Mouse (Mus musculus): Measurements from ENCODE around the gene Rpl26. TPM values are rescaled to one million over a fixed set of nuclear protein-coding genes. Genes with fewer than 3 reads are reported as not detected.

Rpl26 gene
- polyA plus RNA-seq, 1 experiment from 2014 or later: 606 TPM

- Histone ChIP-seq H3K4me1 (ENCODE audit: control insufficient read depth, insufficient read depth, low read length) (peaks cover 4% of the 10 kb centered on the region; the same call in 1 of the 2 replicates), H3K27ac (ENCODE audit: low read depth, low read length) (no peak overlapping the region), H3K4me2 (ENCODE audit: low read depth, low read length) (no peak overlapping the region), H3K9ac (replicated peaks; ENCODE audit: low read depth, low read length) (no peak overlapping the region), H3K27me3 (ENCODE audit: control insufficient read depth, insufficient read depth, low read length) (no peaks in the 10 kb centered on the region), H3K4me3 (ENCODE audit: low read depth, low read length) (no peak overlapping the region), H3K36me3 (ENCODE audit: control insufficient read depth, insufficient read depth, low read length) (no peaks in the 10 kb centered on the region), H3K9me3 (ENCODE audit: control insufficient read depth, low read length) (no peaks in the 10 kb centered on the region)
- WGBS: 76% methylated on average over 2 of the region's 2 CpGs
- no peak for ATAC-seq (ENCODE audit: low read depth)
Measured at GRCm38 (mm10) chr11:68945245-68945644, 43.9 kb downstream of the Rpl26 start.

- Histone ChIP-seq H3K27ac (ENCODE audit: low read depth, low read length) (0 out of 2 replicates have a peak overlapping the region, but pooled peaks have one; percentile 55), H3K9me3 (ENCODE audit: control insufficient read depth, low read length) (no peaks in the 10 kb centered on the region), H3K4me1 (ENCODE audit: control insufficient read depth, insufficient read depth, low read length) (no peaks in the 10 kb centered on the region), H3K27me3 (ENCODE audit: control insufficient read depth, insufficient read depth, low read length) (no peaks in the 10 kb centered on the region), H3K9ac (replicated peaks; ENCODE audit: low read depth, low read length) (no peak overlapping the region), H3K4me3 (ENCODE audit: low read depth, low read length) (peak overlapping the region; percentile 39; the same call in 1 of the 2 replicates), H3K36me3 (ENCODE audit: control insufficient read depth, insufficient read depth, low read length) (no peaks in the 10 kb centered on the region), H3K4me2 (ENCODE audit: low read depth, low read length) (peak overlapping the region; percentile 47)
- no peak for ATAC-seq (ENCODE audit: low read depth)
- WGBS: 92% methylated on average over 4 of the region's 4 CpGs
Measured at GRCm38 (mm10) chr11:68946001-68946400, 44.6 kb downstream of the Rpl26 start.

- Histone ChIP-seq H3K4me3 (ENCODE audit: low read depth, low read length) (peak overlapping the region; percentile 39), H3K4me2 (ENCODE audit: low read depth, low read length) (peak overlapping the region; percentile 47), H3K9ac (replicated peaks; ENCODE audit: low read depth, low read length) (peak overlapping the region; percentile 56), H3K9me3 (ENCODE audit: control insufficient read depth, low read length) (no peaks in the 10 kb centered on the region), H3K4me1 (ENCODE audit: control insufficient read depth, insufficient read depth, low read length) (no peaks in the 10 kb centered on the region), H3K27ac (ENCODE audit: low read depth, low read length) (peak overlapping the region; percentile 84), H3K36me3 (ENCODE audit: control insufficient read depth, insufficient read depth, low read length) (no peaks in the 10 kb centered on the region), H3K27me3 (ENCODE audit: control insufficient read depth, insufficient read depth, low read length) (no peaks in the 10 kb centered on the region)
- 3% methylated on average over 13 of the region's 16 CpGs for WGBS
- peak; percentile 69; the same call in 1 of the 2 replicates for ATAC-seq (ENCODE audit: low read depth)
Measured at GRCm38 (mm10) chr11:68946806-68947440, 45.5 kb downstream of the Rpl26 start.

GRCm38 (mm10) chr11:68947542-68947993 lies 46.2 kb downstream of the Rpl26 start:
- Histone ChIP-seq H3K27me3 (ENCODE audit: control insufficient read depth, insufficient read depth, low read length) (no peaks in the 10 kb centered on the region), H3K9ac (replicated peaks; ENCODE audit: low read depth, low read length) (peak overlapping the region; percentile 52), H3K4me2 (ENCODE audit: low read depth, low read length) (peak overlapping the region; percentile 47), H3K36me3 (ENCODE audit: control insufficient read depth, insufficient read depth, low read length) (no peaks in the 10 kb centered on the region), H3K9me3 (ENCODE audit: control insufficient read depth, low read length) (no peaks in the 10 kb centered on the region), H3K4me1 (ENCODE audit: control insufficient read depth, insufficient read depth, low read length) (no peaks in the 10 kb centered on the region), H3K27ac (ENCODE audit: low read depth, low read length) (peak overlapping the region; percentile 84), H3K4me3 (ENCODE audit: low read depth, low read length) (peak overlapping the region; percentile 39)
- WGBS: 9% methylated on average over 12 of the region's 12 CpGs
- peak; percentile 75 for ATAC-seq (ENCODE audit: low read depth)

GRCm38 (mm10) chr11:68953903-68954302 lies 52.5 kb downstream of the Rpl26 start:
- ATAC-seq (ENCODE audit: low read depth): no peak
- H3K27ac ChIP-seq (ENCODE audit: low read depth, low read length): no peak overlapping the region
- H3K9me3 ChIP-seq (ENCODE audit: control insufficient read depth, low read length): no peaks in the 10 kb centered on the region
- peaks cover 2% of the 10 kb centered on the region; the same call in 1 of the 2 replicates for H3K27me3 ChIP-seq (ENCODE audit: control insufficient read depth, insufficient read depth, low read length)
- WGBS: 8% methylated on average over 13 of the region's 13 CpGs
- H3K9ac ChIP-seq (replicated peaks; ENCODE audit: low read depth, low read length): no peak overlapping the region
- H3K4me2 ChIP-seq (ENCODE audit: low read depth, low read length): no peak overlapping the region; the same call in 1 of the 2 replicates
- no peak overlapping the region for H3K4me3 ChIP-seq (ENCODE audit: low read depth, low read length)
- H3K4me1 ChIP-seq (ENCODE audit: control insufficient read depth, insufficient read depth, low read length): 0 out of 2 replicates have a peak, but pooled peaks cover 7% of the 10 kb centered on the region
- no peaks in the 10 kb centered on the region for H3K36me3 ChIP-seq (ENCODE audit: control insufficient read depth, insufficient read depth, low read length)

- peak overlapping the region; percentile 43 for H3K9ac ChIP-seq (replicated peaks; ENCODE audit: low read depth, low read length)
- H3K27me3 ChIP-seq (ENCODE audit: control insufficient read depth, insufficient read depth, low read length): peaks cover 2% of the 10 kb centered on the region; the same call in 1 of the 2 replicates
- H3K9me3 ChIP-seq (ENCODE audit: control insufficient read depth, low read length): no peaks in the 10 kb centered on the region
- peak overlapping the region; percentile 21 for H3K4me3 ChIP-seq (ENCODE audit: low read depth, low read length)
- H3K4me2 ChIP-seq (ENCODE audit: low read depth, low read length): peak overlapping the region; percentile 46
- 0 out of 2 replicates have a peak, but pooled peaks cover 7% of the 10 kb centered on the region for H3K4me1 ChIP-seq (ENCODE audit: control insufficient read depth, insufficient read depth, low read length)
- 2% methylated on average over 17 of the region's 17 CpGs for WGBS
- H3K36me3 ChIP-seq (ENCODE audit: control insufficient read depth, insufficient read depth, low read length): no peaks in the 10 kb centered on the region
- no peak for ATAC-seq (ENCODE audit: low read depth)
- H3K27ac ChIP-seq (ENCODE audit: low read depth, low read length): no peak overlapping the region
Measured at GRCm38 (mm10) chr11:68954408-68954807, 53.0 kb downstream of the Rpl26 start.

GRCm38 (mm10) chr11:68955473-68955872 lies 54.1 kb downstream of the Rpl26 start:
- no peaks in the 10 kb centered on the region for H3K9me3 ChIP-seq (ENCODE audit: control insufficient read depth, low read length)
- no peak for ATAC-seq (ENCODE audit: low read depth)
- peaks cover 2% of the 10 kb centered on the region; the same call in 1 of the 2 replicates for H3K27me3 ChIP-seq (ENCODE audit: control insufficient read depth, insufficient read depth, low read length)
- 0 out of 2 replicates have a peak, but pooled peaks cover 7% of the 10 kb centered on the region for H3K4me1 ChIP-seq (ENCODE audit: control insufficient read depth, insufficient read depth, low read length)
- whole genome bisulfite sequencing: 74% methylated on average over 5 of the region's 5 CpGs
- H3K9ac ChIP-seq (replicated peaks; ENCODE audit: low read depth, low read length): no peak overlapping the region
- no peak overlapping the region for H3K27ac ChIP-seq (ENCODE audit: low read depth, low read length)
- H3K4me3 ChIP-seq (ENCODE audit: low read depth, low read length): no peak overlapping the region
- no peaks in the 10 kb centered on the region for H3K36me3 ChIP-seq (ENCODE audit: control insufficient read depth, insufficient read depth, low read length)
- H3K4me2 ChIP-seq (ENCODE audit: low read depth, low read length): no peak overlapping the region

GRCm38 (mm10) chr11:68956107-68956506 lies 54.7 kb downstream of the Rpl26 start:
- no peak for ATAC-seq (ENCODE audit: low read depth)
- Histone ChIP-seq H3K4me1 (ENCODE audit: control insufficient read depth, insufficient read depth, low read length) (0 out of 2 replicates have a peak, but pooled peaks cover 7% of the 10 kb centered on the region), H3K9me3 (ENCODE audit: control insufficient read depth, low read length) (no peaks in the 10 kb centered on the region), H3K9ac (replicated peaks; ENCODE audit: low read depth, low read length) (no peak overlapping the region), H3K27ac (ENCODE audit: low read depth, low read length) (no peak overlapping the region), H3K4me3 (ENCODE audit: low read depth, low read length) (no peak overlapping the region), H3K27me3 (ENCODE audit: control insufficient read depth, insufficient read depth, low read length) (peaks cover 2% of the 10 kb centered on the region; the same call in 1 of the 2 replicates), H3K36me3 (ENCODE audit: control insufficient read depth, insufficient read depth, low read length) (no peaks in the 10 kb centered on the region), H3K4me2 (ENCODE audit: low read depth, low read length) (no peak overlapping the region)
- 72% methylated on average over 3 of the region's 3 CpGs for WGBS
